Mouse (Mus musculus) heart, embryonic 14.5 days (tissue): ENCODE data around the gene Ociad2. TPM values are rescaled to one million over a fixed set of nuclear protein-coding genes. Genes with fewer than 3 reads are reported as not detected.

Experiments used
- ATAC-seq: fragments of 200-750 bp; cut with Nextera tagmentation; 2 replicates; pipeline ENCODE4 v1.8.0; 2017; ENCODE audit warnings: low read depth, moderate TSS enrichment; ENCODE audit not compliant: insufficient number of reproducible peaks, insufficient read depth, low FRiP score
- H3K27ac ChIP-seq, 2 experiments: fragments of 200-500 bp in 1 of 2; fragments of 300-500 bp in 1 of 2; sonication (generic) in 1 of 2; replicated peaks in 1 of 2; 2 replicates each; pipeline ENCODE4 v1.5.1; 2012 to 2014; ENCODE audit warnings: low read depth in 2 of 2, low read length in 2 of 2, control low read depth in 1 of 2, mild to moderate bottlenecking in 1 of 2, mixed read lengths in 1 of 2; ENCODE audit not compliant: control insufficient read depth in 1 of 2, insufficient read depth in 1 of 2
- H3K27me3 ChIP-seq: fragments of 300-500 bp; sonication (generic); 2 replicates; pipeline ENCODE4 v1.6.1; 2014; ENCODE audit warnings: mild to moderate bottlenecking, low read length, control low read depth; ENCODE audit not compliant: control insufficient read depth, insufficient read depth
- H3K36me3 ChIP-seq: fragments of 300-500 bp; sonication (generic); 2 replicates; pipeline ENCODE4 v1.6.1; 2014; ENCODE audit warnings: mild to moderate bottlenecking, control low read depth, low read length, mixed read lengths; ENCODE audit not compliant: control insufficient read depth, insufficient read depth
- H3K4me1 ChIP-seq, 2 experiments: fragments of 200-500 bp in 1 of 2; fragments of 300-500 bp in 1 of 2; sonication (generic) in 1 of 2; 2 replicates each; pipeline ENCODE4 v1.6.1; 2012 to 2014; ENCODE audit warnings: low read length in 2 of 2, control low read depth in 1 of 2, mixed read lengths in 1 of 2; ENCODE audit not compliant: control insufficient read depth in 2 of 2, insufficient read depth in 2 of 2
- H3K4me2 ChIP-seq: fragments of 300-500 bp; sonication (generic); 2 replicates; pipeline ENCODE4 v1.6.1; 2014; ENCODE audit warnings: mild to moderate bottlenecking, low read length
- H3K4me3 ChIP-seq, 2 experiments: fragments of 200-500 bp in 1 of 2; fragments of 300-500 bp in 1 of 2; sonication (generic) in 1 of 2; 2 replicates each; pipeline ENCODE4 v1.5.1; 2012 to 2014; ENCODE audit warnings: low read length in 2 of 2, mild to moderate bottlenecking in 2 of 2, control low read depth in 1 of 2, low read depth in 1 of 2, moderate library complexity in 1 of 2; ENCODE audit not compliant: control insufficient read depth in 1 of 2, insufficient read depth in 1 of 2
- H3K9ac ChIP-seq: fragments of 300-500 bp; sonication (generic); 2 replicates; pipeline ENCODE4 v1.6.1; 2014; ENCODE audit warnings: mild to moderate bottlenecking, low read length
- H3K9me3 ChIP-seq: fragments of 300-500 bp; sonication (generic); 2 replicates; pipeline ENCODE4 v1.6.1; 2016; ENCODE audit warnings: low read length, control low read depth; ENCODE audit not compliant: control insufficient read depth
- WGBS: fragments of 180-500 bp; shearing (Covaris S2); extraction: QIAGEN DNeasy Blood & Tissue Kit; methylation state at CpG from one replicate; pipeline ENCODE4 v1.1.7; 2014; 5-methylcytosine and 5-hydroxymethylcytosine counted together
- polyA plus RNA-seq: library from polyadenylated mRNA; unstranded; fragments of >200 nt; fragmentation: Nextera tagmentation; extraction: Ambion mirVana; gene quantifications from 2 replicates; pipeline ENCODE4 v1.2.1, GENCODE M21; 2014

Ociad2 gene
- polyA plus RNA-seq, 1 experiment from 2014 or later: 22.2 TPM

- no peak overlapping the region for H3K4me3 ChIP-seq
- no peaks in the 10 kb centered on the region for H3K27me3 ChIP-seq
- 90% methylated on average over 9 of the region's 9 CpGs for WGBS
- no peaks in the 10 kb centered on the region for H3K36me3 ChIP-seq
- H3K27ac ChIP-seq: no peak overlapping the region
- H3K9ac ChIP-seq: no peak overlapping the region
- no peak overlapping the region for H3K4me2 ChIP-seq
- H3K9me3 ChIP-seq: no peaks in the 10 kb centered on the region
- H3K4me1 ChIP-seq: peaks cover 11 to 20% of the 10 kb centered on the region in 2 experiments
- no peak for ATAC-seq
Observed at GRCm38 (mm10) chr5:73339779-73340722, 777 bp downstream of the Ociad2 start.

- Histone ChIP-seq H3K9me3 (no peaks in the 10 kb centered on the region), H3K36me3 (no peaks in the 10 kb centered on the region), H3K27me3 (no peaks in the 10 kb centered on the region), H3K9ac (peak overlapping the region; percentile 80), H3K27ac (peak overlapping the region in 1 of 2 experiments; percentile 50; a peak in 1 of 4 replicates), H3K4me1 (peaks cover 16 to 22% of the 10 kb centered on the region in 2 experiments), H3K4me2 (peak overlapping the region; percentile 83), H3K4me3 (peak overlapping the region; percentile 66 to 88)
- no peak for ATAC-seq
- 52% methylated on average over 14 of the region's 14 CpGs for WGBS
Observed at GRCm38 (mm10) chr5:73338832-73339163, 2.0 kb downstream of the Ociad2 start.

- no peaks in the 10 kb centered on the region for H3K9me3 ChIP-seq
- peak; percentile 19; the same call in 1 of the 2 replicates for ATAC-seq
- peaks cover 16 to 22% of the 10 kb centered on the region in 2 experiments for H3K4me1 ChIP-seq
- H3K27me3 ChIP-seq: no peaks in the 10 kb centered on the region
- peak overlapping the region; percentile 83 for H3K4me2 ChIP-seq
- peak overlapping the region; percentile 80 for H3K9ac ChIP-seq
- peak overlapping the region; percentile 50 to 64 for H3K27ac ChIP-seq
- WGBS: 6% methylated on average over 34 of the region's 41 CpGs
- H3K4me3 ChIP-seq: peak overlapping the region; percentile 66 to 88
- no peaks in the 10 kb centered on the region for H3K36me3 ChIP-seq
Observed at GRCm38 (mm10) chr5:73337961-73338831, 2.6 kb downstream of the Ociad2 start.

GRCm38 (mm10) chr5:73336448-73336847 lies 4.4 kb downstream of the Ociad2 start:
- no peak overlapping the region for H3K27ac ChIP-seq
- no peak overlapping the region for H3K4me3 ChIP-seq
- H3K27me3 ChIP-seq: no peaks in the 10 kb centered on the region
- no peaks in the 10 kb centered on the region for H3K36me3 ChIP-seq
- H3K4me1 ChIP-seq: peaks cover 19 to 25% of the 10 kb centered on the region in 2 experiments
- peak; percentile 24; the same call in 1 of the 2 replicates for ATAC-seq
- 9% methylated on average over 5 of the region's 5 CpGs for WGBS
- H3K9ac ChIP-seq: no peak overlapping the region
- H3K9me3 ChIP-seq: no peaks in the 10 kb centered on the region
- H3K4me2 ChIP-seq: no peak overlapping the region

- no peak overlapping the region for H3K9ac ChIP-seq
- H3K27ac ChIP-seq: no peak overlapping the region
- no peak overlapping the region for H3K4me2 ChIP-seq
- H3K36me3 ChIP-seq: no peaks in the 10 kb centered on the region
- WGBS: 57% methylated on average over 4 of the region's 4 CpGs
- H3K4me1 ChIP-seq: peaks cover 11% of the 10 kb centered on the region in 2 experiments
- no peaks in the 10 kb centered on the region for H3K9me3 ChIP-seq
- H3K27me3 ChIP-seq: no peaks in the 10 kb centered on the region
- H3K4me3 ChIP-seq: no peak overlapping the region
- no peak for ATAC-seq
Observed at GRCm38 (mm10) chr5:73331002-73331401, 9.8 kb downstream of the Ociad2 start.

- Histone ChIP-seq H3K4me1 (no peaks in the 10 kb centered on the region), H3K27me3 (no peaks in the 10 kb centered on the region), H3K27ac (no peak overlapping the region), H3K4me3 (no peak overlapping the region), H3K36me3 (0 out of 2 replicates have a peak, but pooled peaks cover 5% of the 10 kb centered on the region), H3K9ac (no peak overlapping the region), H3K9me3 (no peaks in the 10 kb centered on the region), H3K4me2 (no peak overlapping the region)
- 76% methylated on average over 8 of the region's 8 CpGs for WGBS
- no peak for ATAC-seq
Observed at GRCm38 (mm10) chr5:73324526-73325170, 16.2 kb downstream of the Ociad2 start.

GRCm38 (mm10) chr5:73323602-73324001 lies 17.2 kb downstream of the Ociad2 start:
- H3K9me3 ChIP-seq: no peaks in the 10 kb centered on the region
- WGBS: 75% methylated on average over 5 of the region's 5 CpGs
- H3K9ac ChIP-seq: no peak overlapping the region
- ATAC-seq: no peak
- H3K27me3 ChIP-seq: no peaks in the 10 kb centered on the region
- H3K27ac ChIP-seq: no peak overlapping the region
- H3K4me1 ChIP-seq: no peaks in the 10 kb centered on the region
- H3K4me3 ChIP-seq: no peak overlapping the region
- H3K36me3 ChIP-seq: 0 out of 2 replicates have a peak, but pooled peaks cover 5% of the 10 kb centered on the region
- no peak overlapping the region for H3K4me2 ChIP-seq
